Mouse (Mus musculus) kidney, postnatal 25 days (tissue): Measurements from ENCODE around the gene Ap2b1.
"Not testable (repeated sequence)": the region's sequence is repeated elsewhere in the genome, so short reads cannot be mapped to it uniquely, and the experiment has no call there.

Experiments used
- DNase-seq, 2 experiments: peaks; one replicate each; pipeline ENCODE4 v3.0.0; 2021; ENCODE audit warnings: mixed read lengths in 2 of 2

Ap2b1 gene

DNA sequence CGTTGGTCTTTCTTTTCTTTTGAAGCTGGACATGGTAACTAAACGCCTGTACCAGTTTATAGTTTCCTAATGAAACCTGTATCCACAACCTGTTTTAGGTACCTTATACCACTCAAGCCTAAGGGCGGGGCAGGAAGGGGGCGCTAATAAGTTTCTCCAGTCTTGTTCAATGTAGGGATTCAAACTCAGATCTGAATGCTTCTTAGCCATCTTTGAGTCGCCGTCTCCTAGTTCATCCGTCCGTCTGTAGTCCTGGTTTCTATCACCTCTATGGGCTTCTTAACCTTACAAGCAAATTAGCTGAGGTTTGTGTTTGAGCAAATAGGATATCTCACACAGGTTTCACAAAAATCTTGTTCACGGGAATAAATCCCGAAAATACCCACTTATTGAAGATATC, 3.3 kb downstream of the Ap2b1 start:
- DNase-seq, result peak; percentile 35 to 50

DNA sequence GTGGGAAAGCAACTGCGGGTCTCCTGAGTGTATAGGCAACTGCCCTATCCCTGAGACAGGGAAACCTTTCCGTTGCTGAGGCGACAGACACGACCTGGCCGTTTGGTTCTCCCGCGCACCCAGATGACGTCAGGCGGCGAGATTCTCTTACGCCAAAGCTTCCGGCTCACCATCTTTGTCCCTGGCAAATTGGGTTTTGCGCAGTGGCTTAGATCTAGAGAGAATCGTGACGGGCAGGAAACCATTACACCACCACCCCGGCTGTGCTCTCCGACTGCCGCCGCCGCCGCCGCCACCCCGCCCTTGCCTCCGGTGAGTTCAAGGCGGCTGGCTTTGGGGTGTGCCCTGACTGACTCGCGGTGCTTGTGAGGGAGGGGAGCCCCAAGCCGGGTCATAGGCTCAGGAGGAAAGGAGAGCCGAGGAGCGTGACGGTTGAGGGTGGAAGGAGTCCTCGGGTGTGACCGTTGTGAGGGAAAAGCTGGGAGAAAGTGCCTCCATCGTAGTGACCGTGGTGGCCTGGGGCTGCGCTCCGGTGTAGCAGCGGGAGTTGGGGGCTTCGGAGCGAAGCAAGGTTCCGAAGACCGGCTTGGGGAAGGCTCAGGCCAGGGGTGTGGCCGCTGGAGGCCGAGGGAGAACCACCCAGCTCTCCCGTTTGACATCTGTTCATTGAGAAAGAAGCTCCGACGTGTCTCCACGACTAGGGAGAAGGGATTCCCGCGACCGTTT, 3.9 kb downstream of the Ap2b1 start, which contains the start of gene Pex12:
TSS of gene Pex12 (minus strand) at position 61 of the 726 bp plus-strand sequence.
- DNase-seq, result peak; percentile 96 to 97

DNA sequence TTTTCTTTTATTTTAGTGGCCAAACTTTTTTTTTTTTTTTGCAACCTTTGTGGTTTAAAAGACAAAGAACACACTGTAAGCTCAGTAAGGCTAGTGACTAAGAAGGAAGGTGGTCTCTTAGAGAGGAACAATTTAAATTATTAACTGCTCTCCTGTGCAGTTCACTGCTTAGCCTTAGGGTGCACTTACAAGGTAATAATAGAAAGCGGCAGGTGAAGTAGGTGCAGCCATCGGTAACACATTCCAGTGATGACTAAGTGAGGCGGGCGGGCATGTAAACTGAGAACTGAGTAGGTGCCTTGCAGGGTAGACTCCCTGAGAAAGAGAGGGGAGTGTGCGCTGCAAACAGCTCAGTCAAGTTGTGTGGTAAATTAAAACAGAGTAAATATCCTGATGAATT, 4.9 kb downstream of the Ap2b1 start:
- peak; percentile 23 to 54 for DNase-seq

DNA sequence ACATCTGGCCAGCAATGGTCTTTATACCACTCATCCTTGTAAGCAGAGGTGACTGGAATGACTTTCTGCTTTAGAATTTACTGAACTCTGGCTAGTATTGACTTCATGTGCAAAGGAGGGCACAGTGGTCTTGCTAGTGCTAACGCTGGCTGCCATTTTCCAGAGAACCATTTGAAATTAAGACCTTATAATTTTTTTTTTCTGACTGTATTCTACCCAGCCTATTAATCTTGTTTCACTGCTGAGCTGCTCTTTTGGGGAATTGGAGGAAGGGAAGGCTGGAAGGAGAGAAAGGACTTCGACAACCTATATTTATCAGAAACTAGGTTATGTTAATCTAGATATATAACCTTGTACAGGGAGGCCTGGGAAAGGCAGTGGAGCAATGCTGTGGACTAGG, 5.7 kb downstream of the Ap2b1 start:
- no peak for DNase-seq

DNA sequence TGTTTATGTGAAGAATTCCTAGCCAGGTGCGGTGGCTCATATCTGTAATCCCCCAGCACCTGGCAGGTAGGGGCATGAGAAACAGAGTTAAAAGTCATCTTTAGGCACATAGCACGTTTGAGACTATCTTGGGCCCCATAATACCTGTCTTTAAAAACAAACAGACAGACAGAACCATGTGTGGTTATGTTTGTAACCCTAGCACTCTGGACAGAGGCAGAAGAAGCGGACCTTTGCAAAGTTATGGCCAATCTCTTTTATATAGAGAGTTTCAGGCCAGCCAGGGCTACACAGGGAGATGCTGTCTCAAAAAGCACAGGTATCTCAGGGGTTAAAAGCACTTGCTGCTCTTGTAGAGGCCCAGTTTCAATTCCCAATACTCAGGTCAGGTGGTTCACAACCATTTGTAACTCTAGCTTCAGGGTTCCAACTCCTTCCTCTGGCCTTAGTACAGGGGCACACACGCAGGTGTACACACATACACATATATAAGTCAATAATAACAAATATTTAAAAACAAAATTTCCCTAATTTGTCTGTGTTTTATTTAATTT, 8.0 kb downstream of the Ap2b1 start:
- DNase-seq, result no peak

DNA sequence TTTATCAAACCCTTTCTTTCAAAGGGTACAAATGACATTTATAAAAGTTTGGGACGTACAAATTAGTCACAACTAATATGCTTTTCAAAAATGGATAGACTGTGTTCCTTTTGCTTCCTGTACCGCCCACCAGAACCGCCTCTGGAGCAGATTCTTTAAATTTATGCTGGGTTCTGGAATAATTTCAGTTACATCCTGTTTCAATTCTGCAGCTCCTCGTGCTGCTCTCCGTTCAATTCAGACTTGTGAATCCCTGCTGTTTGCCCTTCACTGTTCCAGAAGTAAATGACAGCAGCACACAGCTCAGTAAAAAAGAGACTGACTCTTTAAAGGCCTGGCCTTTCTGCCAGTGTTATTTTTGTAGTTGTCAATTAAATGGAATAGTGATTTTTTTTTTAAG, 13.6 kb downstream of the Ap2b1 start:
- no peak for DNase-seq

DNA sequence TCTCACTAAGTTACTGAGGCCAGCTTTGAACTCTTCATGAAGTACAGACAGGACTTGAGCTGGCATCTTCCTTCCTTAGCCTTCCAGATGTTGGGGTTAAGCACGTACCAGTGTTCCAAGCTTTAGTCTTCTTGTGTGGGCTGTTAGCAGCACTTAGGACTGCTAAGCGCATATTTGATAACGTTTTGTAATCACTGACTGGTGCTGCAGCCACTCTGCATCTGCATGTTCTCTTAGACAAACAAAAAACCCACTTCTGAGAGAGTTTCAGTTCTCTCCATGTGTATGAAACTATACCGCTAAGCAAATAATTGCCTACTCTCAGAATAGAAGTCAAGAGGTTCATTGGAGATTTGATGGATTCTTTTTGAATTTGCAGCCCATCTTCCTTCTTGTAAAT, 20.2 kb downstream of the Ap2b1 start:
- DNase-seq, result no peak

DNA sequence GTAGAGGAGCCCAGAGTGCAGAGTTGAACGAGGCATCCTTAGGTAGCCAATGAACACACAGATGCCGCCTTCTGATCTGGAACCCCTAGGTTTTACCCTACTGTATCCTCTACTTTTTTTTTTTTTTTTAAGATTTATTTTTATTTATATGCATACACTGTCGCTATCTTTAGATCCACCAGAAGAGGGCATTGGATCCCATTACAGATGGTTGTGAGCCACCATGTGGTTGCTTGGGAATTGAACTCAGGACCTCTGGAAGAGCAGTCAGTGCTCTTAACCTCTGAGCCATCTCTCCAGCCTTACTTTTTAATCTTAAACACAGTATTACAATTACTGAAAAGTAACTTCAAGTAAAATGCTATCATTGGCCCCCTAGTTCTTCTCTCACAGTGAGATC, 27.9 kb downstream of the Ap2b1 start:
- not testable (repeated sequence) for DNase-seq

DNA sequence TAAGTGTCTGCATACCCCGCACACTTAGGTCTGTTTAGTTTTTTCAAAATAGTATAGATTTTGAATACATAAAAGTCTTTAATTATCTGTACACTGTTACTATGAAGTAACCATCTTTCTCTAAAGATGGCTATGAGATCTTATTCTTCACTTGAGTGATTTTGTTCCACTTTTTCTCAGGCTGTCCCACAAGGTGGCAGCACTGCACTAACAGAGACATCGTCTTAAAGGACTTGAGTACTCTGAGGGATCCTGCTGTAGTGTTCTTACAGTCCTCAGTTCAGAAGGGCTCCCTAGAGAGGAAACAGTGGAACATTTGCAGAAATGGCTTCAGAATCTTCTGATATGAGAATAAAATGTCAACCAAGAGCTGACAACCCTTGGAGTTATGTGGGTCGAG, 28.6 kb downstream of the Ap2b1 start:
- peak; percentile 56 to 73 for DNase-seq

DNA sequence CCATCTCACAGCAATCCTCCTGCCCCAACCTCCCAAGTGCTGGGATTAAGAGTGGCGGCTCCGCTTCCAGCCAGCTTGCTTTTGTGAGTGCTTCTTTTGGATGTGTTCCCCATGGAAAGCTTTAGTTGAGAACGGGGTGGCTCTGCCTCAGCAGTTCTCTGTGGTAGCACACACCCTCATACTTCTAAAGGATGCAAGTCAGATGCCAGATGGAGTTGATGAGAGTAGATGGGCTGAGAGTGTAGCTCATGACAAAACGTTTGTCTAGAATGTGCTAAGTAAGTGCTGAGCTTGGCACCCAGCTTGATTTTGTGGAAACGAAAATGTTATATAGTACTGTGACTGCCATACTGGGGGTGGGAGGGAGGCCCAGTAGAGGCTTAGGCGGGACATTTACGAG, 37.0 kb downstream of the Ap2b1 start:
- DNase-seq, result no peak

DNA sequence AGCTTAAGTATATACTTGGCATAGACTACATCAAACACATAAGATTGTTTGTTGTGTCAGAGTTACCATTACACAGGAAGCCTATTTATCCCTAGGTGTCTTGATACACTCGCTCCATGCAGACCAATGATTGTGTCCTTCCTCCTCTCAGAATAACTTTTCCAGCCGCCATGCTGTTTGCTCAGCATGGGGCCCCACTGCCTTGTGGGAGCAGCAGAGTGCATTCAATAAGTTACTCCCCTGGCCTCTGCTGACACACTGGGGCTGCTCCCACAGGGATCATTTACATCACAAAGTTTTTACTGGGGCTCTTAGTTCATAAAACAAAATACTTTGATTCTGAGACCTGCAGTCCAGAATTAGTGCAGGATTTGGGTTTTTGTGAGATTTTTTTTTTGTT, 40.9 kb downstream of the Ap2b1 start:
- no peak for DNase-seq

DNA sequence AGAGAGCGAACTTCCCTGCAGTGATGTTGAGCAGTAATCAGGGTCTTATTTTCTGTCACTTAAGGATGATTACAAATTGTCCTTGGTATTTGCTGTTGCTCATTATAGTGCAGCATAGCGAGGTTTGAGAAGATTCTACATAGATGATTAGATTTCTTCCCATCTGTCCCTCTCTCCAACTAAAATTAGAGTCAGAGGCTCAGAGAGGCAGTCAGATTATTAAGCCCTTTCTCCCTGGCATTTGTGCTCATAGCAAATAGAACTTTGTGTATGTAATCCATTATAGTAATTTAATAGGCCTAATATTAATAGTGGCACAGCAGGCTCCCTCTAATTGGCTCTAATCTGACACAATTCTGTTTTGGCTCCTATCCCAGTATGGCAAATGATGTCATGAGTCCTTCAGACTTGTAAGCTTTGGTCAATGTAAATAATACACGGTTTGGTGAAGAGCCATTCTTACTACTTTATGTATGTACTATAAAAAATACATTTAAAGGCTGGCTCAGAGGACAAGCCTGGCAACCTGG, 43.0 kb downstream of the Ap2b1 start:
- no peak for DNase-seq

DNA sequence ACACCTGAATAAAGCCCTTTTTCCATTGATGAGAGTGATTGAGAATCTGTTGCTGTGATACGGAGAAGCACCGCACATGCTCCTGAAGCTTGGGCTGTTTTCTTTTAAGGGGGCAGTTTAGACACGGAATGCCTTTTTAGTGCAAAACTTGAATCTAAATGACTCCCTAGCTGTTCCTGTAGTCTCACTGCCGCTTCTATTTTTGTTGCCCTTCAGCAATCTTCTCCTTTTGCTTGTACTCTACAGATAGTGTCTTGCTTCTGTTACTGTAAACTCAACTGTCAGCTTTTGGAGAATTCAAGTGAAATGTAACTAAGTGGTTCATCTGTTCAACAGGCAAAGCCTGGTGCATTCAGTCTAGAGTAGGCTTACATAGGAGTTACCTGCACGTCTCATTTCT, 56.6 kb downstream of the Ap2b1 start:
- DNase-seq, result no peak

DNA sequence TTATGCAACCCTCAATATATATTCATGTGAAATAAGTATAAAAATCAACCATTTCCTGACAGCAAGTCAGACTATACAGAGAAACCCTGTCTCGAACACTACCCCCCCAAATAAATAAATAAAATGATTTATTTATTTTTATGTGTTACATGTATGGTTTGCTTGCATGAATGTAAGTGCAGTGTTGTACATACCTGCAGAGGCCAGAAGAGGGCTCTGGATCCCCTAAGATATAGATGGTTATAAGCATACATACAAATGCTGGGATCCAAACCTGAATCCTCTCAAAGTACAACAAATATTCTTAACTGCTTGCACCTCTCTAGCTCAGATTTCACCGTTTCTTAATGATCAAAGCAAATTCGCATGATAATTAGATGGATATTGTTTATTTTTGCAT, 58.6 kb downstream of the Ap2b1 start:
- peak in 1 of 2 experiments; percentile 44 for DNase-seq

DNA sequence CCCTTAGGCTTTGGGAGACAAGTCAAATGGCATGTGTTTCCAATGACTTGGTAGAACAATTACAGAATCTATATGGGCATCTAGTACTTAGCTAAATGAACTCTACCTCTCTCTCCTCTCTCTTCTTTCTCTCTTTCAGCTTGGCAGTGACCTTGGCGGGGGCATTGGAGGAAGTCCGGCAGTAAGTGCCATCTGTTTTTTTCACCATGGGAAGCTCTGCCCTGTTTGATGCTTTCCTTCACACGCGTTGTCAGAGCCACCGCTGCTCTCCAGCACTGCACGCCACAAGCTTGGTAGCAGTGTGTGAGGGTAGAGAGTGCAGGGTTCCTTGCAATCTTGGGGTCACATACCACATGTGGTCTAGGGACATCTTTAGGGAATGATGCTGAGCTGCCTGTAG, 65.8 kb downstream of the Ap2b1 start:
- DNase-seq, result no peak

DNA sequence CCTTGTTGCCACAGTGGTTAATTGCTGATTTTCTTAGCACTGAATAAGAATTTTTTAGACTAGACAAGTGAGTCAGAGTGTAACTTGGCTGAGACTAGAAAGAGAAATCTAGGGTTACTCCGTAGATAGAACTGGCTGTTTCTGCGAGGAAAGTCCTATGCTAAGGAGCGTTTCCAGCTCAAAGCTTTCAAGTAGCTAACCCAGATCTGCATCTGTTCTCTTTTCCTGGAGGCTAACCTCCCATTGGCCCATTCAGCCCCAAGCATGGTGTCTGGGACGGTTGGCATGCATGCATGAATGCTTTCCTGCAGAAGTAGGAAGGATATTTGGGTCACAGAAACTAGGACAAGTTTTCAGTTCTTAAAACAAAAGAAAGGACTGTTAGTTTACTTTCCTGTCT, 72.4 kb downstream of the Ap2b1 start:
- no peak for DNase-seq

DNA sequence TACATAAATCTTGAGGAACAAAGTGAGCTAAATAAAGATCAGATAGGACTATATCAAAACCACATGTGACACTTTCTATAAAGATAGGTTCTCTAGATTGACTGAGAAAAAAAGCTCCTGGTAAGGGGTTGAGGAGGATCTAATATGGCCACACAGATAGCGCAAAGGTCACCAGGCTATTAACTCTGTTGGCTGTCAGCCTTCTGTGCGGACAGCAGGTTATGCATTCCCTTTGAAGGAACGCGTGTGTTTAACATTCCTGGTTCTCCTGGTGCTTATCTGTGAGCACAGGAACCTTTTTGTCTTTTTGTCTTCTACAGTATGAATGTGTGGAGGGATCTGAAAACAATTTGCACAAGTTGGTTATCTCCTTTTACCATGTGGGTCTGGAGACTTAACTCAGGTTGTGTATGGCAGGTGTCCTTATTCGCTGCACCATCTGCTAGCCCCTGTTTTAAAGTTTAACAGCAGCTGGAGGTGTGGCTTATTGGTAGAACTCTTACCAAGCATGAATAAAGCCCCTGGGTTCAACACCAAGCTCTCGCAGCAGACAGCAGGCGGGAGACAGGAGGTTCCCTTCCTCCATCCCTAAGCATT, 81.0 kb downstream of the Ap2b1 start:
- no peak for DNase-seq

DNA sequence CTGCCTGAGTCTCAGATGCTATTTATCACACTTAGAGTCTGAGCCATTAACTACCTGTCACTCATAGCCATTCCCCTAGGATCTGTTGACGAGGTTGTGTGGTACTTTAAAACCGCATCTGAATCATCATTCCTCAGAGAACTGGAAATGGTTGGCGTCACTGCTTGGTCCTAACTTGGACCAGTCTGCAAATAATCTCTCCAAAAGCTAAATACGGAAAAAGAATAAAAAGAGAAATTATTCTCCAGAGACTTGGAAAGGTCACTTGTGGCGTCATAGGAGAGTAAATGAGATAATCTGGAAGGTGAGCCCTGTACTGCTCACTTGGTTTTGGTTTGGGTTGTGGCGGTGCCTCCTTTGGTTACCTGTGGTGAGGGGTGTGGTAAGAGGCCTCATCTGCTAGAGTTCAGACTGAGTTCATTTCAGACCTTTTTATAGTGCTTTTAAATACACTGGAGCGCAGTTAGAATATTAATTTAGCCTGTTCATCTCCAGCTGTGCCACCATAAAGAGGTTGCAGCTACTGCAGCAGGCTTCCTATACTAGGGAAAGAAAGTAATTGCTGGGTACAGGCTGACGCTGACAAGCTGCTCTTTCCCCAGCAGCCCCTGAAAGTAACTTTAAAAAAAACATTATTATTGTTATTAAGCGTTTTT, 84.2 kb downstream of the Ap2b1 start:
- DNase-seq, result no peak

DNA sequence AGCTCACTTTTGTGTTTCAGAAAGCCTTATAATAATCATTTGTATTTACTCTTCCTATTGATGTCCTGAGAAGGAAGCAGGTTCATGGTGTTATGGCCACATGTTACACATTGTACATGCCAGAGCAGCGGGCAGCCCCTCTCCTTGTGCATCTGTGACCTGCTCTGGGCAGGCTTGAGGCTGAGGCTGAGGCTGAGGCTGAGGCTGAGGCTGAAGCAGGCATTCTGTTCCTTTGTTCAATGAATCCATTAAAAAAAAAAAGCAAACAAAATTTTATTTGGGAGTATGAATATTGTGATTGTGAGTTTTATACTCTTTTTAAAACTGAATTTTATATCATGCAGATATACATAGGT, 84.7 kb downstream of the Ap2b1 start:
- DNase-seq, result no peak

DNA sequence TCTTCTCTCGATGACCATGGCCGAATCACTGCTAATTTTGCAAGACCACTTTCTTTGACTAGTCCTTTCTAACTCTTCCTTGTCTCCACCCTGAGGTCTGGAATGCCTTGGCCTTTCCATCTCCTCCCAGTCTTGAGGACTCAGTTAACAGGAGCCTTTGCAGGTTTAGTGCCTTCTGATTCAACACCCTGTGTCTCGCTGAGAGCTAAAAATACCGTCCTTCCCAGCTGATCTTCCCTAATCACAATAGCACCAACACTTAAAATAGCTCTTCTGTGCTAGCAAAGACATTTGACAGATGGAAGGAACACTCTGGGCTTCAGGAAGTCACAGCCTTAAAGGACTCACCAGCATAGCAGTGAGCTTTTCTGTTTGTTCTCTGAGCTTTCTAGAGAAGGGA, 94.2 kb downstream of the Ap2b1 start:
- DNase-seq, result no peak

DNA sequence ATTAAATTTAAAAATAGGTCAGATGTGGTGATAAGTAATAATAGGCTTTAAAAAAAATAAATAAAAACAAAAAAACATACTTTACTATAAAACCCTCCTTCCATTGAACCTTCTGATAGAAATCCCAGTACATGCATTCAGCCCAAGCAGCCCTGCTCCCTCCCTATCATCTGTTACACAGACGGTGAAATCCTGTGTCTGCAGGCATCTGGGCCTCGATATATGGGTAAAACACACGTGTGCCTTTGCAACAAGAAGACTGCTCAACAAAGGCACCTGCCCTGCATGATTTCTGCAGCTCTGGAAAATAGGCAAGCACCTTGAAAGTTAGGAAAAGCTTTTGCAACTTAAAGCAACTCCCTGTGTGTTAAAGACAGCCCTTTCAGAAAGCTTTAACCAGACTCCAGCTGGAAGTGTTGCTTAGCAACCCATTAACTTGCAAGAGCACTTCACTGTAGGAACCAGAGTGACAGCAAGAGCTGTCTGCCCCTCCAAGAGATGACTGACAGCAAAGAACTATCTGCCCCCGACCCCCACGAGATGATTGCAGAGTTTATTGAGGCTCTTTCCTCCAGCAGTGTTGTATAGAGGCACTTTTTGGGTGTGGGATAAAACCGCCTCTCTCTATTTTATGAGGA, 96.1 kb downstream of the Ap2b1 start:
- no peak for DNase-seq

DNA sequence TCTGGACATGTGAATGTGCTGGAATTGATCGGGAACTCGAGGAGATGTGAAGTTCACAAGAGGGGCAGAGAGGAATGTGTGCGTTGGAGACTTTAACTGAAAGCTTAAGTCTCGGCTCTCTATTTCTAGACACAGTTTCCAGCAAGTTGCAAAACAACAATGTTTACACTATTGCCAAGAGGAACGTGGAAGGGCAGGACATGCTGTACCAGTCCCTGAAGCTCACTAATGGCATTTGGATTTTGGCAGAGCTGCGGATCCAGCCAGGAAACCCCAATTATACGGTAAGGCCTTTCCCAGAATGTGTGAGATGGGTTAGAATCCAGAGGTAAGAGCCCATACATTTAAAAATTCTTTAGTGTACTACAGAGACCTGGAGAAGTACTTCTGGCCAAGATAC, 98.8 kb downstream of the Ap2b1 start:
- no peak for DNase-seq

DNA sequence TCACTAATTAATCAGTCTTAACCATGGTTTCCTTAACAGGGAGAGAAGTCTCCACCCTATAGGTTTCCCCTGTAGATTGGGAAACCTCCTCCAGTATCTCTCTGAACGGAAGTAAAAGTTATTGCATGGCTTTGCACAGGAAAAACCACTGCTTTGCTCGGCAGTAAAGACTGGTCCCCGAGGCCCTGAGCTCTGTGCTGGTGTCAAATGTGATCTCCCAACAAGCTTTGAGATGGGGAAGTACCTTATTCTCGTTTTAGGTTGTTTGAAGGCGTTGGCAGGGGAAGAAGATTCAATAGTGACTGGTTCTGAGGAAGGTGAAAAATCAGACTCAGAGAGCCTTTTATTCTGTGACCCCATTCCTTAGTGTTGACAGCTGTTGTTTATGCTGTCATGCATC, 99.9 kb downstream of the Ap2b1 start:
- DNase-seq, result no peak
